Mouse (Mus musculus) brain, embryonic 14.5 days (tissue): ENCODE results near the gene Gm19935.

Experiments
- CTCF ChIP-seq: fragments of 200-500 bp; IDR thresholded peaks from 2 replicates; pipeline ENCODE4 v1.5.1; 2012; ENCODE audit warnings: inconsistent platforms, mild to moderate bottlenecking, moderate library complexity, borderline replicate concordance; ENCODE audit not compliant: insufficient read depth, insufficient read length; ENCODE audit errors: extremely low read depth
- POLR2A ChIP-seq: fragments of 200-500 bp; IDR thresholded peaks from 2 replicates; pipeline ENCODE4 v1.6.1; 2012; ENCODE audit warnings: mild to moderate bottlenecking, inconsistent platforms, borderline replicate concordance; ENCODE audit not compliant: poor library complexity, insufficient read depth, insufficient read length, severe bottlenecking; ENCODE audit errors: extremely low read depth

DNA sequence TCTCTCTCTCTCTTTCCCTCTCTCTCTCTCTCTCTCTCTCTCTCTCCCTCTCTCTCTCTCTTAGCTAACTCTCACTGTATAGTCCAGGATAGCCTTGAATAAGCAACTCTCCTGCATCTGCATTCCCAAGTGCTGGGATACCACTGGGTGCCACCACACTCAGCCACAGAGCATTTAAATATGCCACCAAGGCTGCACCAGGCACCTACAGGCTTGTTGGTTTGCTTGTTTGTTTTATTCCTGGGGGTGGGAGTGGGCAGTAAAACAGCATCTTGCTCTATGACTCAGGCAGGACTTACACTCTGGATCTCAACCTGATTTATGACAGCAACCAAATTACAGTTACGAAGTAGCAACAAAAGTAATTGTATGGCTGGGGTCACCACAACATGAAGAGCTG is 25.6 kb downstream of the Gm19935 start:
- TF ChIP-seq CTCF (no peak), POLR2A (no peak)
